Mouse (Mus musculus): ENCODE measurements at regions not wholly inside any gene's neighbourhood (a gene's known extent, or its start where the extent isn't known, plus 50 kb on each side); places are given as distances from the start of the nearest gene placed in this dataset.

- TF ChIP-seq CTCF (IDR thresholded peaks at IDR 0.05; ENCODE audit: low read depth, low read length) (no peak), POLR2A (IDR thresholded peaks at IDR 0.05; ENCODE audit: insufficient read depth, low read length) (no peak)
Observed at GRCm38 (mm10) chr3:17317523-17317922, 630.7 kb upstream of the Cypt12 start.
